Mouse (Mus musculus) embryonic facial prominence, embryonic 14.5 days (tissue): ENCODE measurements around the gene Anapc16. TPM values are rescaled to one million over a fixed set of nuclear protein-coding genes. Genes with fewer than 3 reads are reported as not detected.
A peak's percentile ranks its signal among the peaks of the same experiment; 100 is the strongest.

Experiments used
- ATAC-seq: fragments of 200-750 bp; cut with Nextera tagmentation; 2 replicates; pipeline ENCODE4 v1.8.0; 2017; ENCODE audit warnings: low read depth, moderate number of reproducible peaks, moderate TSS enrichment
- DNase-seq: peaks from one replicate; pipeline ENCODE4 v3.0.0-alpha.2; 2015; ENCODE audit warnings: low spot score
- H3K27ac ChIP-seq: fragments of 300-500 bp; sonication (generic); replicated peaks from 2 replicates; pipeline ENCODE4 v1.5.1; 2014; ENCODE audit warnings: low read depth, mild to moderate bottlenecking, low read length, moderate library complexity
- H3K27me3 ChIP-seq: fragments of 300-500 bp; sonication (generic); replicated peaks from 2 replicates; pipeline ENCODE4 v1.6.1; 2014; ENCODE audit warnings: low read length; ENCODE audit not compliant: control insufficient read depth, insufficient read depth
- H3K36me3 ChIP-seq: fragments of 300-500 bp; sonication (generic); 2 replicates; pipeline ENCODE4 v1.6.1; 2014; ENCODE audit warnings: low read length, mixed read lengths; ENCODE audit not compliant: control insufficient read depth, insufficient read depth
- H3K4me1 ChIP-seq: fragments of 300-500 bp; sonication (generic); 2 replicates; pipeline ENCODE4 v1.6.1; 2014; ENCODE audit warnings: antibody characterized with exemption, low read length; ENCODE audit not compliant: control insufficient read depth, insufficient read depth
- H3K4me2 ChIP-seq: fragments of 300-500 bp; sonication (generic); 2 replicates; pipeline ENCODE4 v1.6.1; 2014; ENCODE audit warnings: low read depth, mild to moderate bottlenecking, low read length, moderate library complexity, mixed read lengths
- H3K4me3 ChIP-seq: fragments of 300-500 bp; sonication (generic); 2 replicates; pipeline ENCODE4 v1.5.1; 2014; ENCODE audit warnings: low read depth, mild to moderate bottlenecking, low read length
- H3K9ac ChIP-seq: fragments of 300-500 bp; sonication (generic); 2 replicates; pipeline ENCODE4 v1.6.1; 2014; ENCODE audit warnings: low read depth, mild to moderate bottlenecking, low read length, moderate library complexity, mixed read lengths
- H3K9me3 ChIP-seq: fragments of 300-500 bp; sonication (generic); 2 replicates; pipeline ENCODE4 v1.6.1; 2016; ENCODE audit warnings: low read length; ENCODE audit not compliant: control insufficient read depth
- WGBS: fragments of 180-500 bp; shearing (Covaris S2); extraction: QIAGEN DNeasy Blood & Tissue Kit; methylation state at CpG from one replicate; pipeline ENCODE4 v1.1.7; 2014; 5-methylcytosine and 5-hydroxymethylcytosine counted together
- polyA plus RNA-seq: library from polyadenylated mRNA; unstranded; fragments of >200 nt; fragmentation: Nextera tagmentation; extraction: Ambion mirVana; gene quantifications from 2 replicates; pipeline ENCODE4 v1.2.1, GENCODE M21; 2014

Anapc16 gene
- polyA plus RNA-seq, 1 experiment from 2014 or later, result 96.2 TPM

GRCm38 (mm10) chr10:59972999-59973398, 29.9 kb downstream of the Anapc16 start:
- Histone ChIP-seq H3K27ac (no peak overlapping the region), H3K36me3 (no peaks in the 10 kb centered on the region), H3K4me2 (no peak overlapping the region), H3K27me3 (no peaks in the 10 kb centered on the region), H3K4me1 (peaks cover 38% of the 10 kb centered on the region), H3K4me3 (no peak overlapping the region), H3K9ac (no peak overlapping the region), H3K9me3 (no peaks in the 10 kb centered on the region)
- DNase-seq (no peak), ATAC-seq (no peak)
- WGBS, result 72% methylated on average over 6 of the region's 6 CpGs

- 70% methylated on average over 2 of the region's 2 CpGs for WGBS
Observed at GRCm38 (mm10) chr10:59972534-59972933, 30.4 kb downstream of the Anapc16 start.

GRCm38 (mm10) chr10:59971813-59972212, 31.1 kb downstream of the Anapc16 start:
- no peaks in the 10 kb centered on the region for H3K36me3 ChIP-seq
- no peaks in the 10 kb centered on the region for H3K27me3 ChIP-seq
- no peak overlapping the region for H3K27ac ChIP-seq
- no peak overlapping the region for H3K4me3 ChIP-seq
- ATAC-seq (no peak), DNase-seq (no peak)
- H3K4me2 ChIP-seq, result no peak overlapping the region
- H3K9me3 ChIP-seq, result no peaks in the 10 kb centered on the region
- no peak overlapping the region for H3K9ac ChIP-seq
- WGBS, result 90% methylated on average over 8 of the region's 8 CpGs
- H3K4me1 ChIP-seq, result peaks cover 35% of the 10 kb centered on the region

More at GRCm38 (mm10) chr10:59972534-59972933, 30.4 kb downstream of the Anapc16 start:
- H3K9me3 ChIP-seq, result no peaks in the 10 kb centered on the region
- DNase-seq (no peak), ATAC-seq (no peak)
- H3K9ac ChIP-seq, result no peak overlapping the region
- peaks cover 36% of the 10 kb centered on the region for H3K4me1 ChIP-seq
- H3K27ac ChIP-seq, result no peak overlapping the region
- H3K36me3 ChIP-seq, result no peaks in the 10 kb centered on the region
- H3K27me3 ChIP-seq, result no peaks in the 10 kb centered on the region
- no peak overlapping the region for H3K4me2 ChIP-seq
- no peak overlapping the region for H3K4me3 ChIP-seq

GRCm38 (mm10) chr10:59970450-59971062, 32.4 kb downstream of the Anapc16 start:
- 15% methylated on average over 6 of the region's 6 CpGs for WGBS
- Histone ChIP-seq H3K36me3 (no peaks in the 10 kb centered on the region), H3K27me3 (no peaks in the 10 kb centered on the region), H3K9ac (peak overlapping the region; percentile 81), H3K4me1 (peaks cover 46% of the 10 kb centered on the region), H3K4me3 (peak overlapping the region; percentile 53), H3K9me3 (no peaks in the 10 kb centered on the region), H3K4me2 (peak overlapping the region; percentile 70), H3K27ac (peak overlapping the region; percentile 88)
- ATAC-seq (peak; percentile 3; the same call in 1 of the 2 replicates), DNase-seq (peak; percentile 65)

- Histone ChIP-seq H3K9ac (peak overlapping the region; percentile 81), H3K4me2 (peak overlapping the region; percentile 70), H3K4me3 (peak overlapping the region; percentile 53), H3K27ac (peak overlapping the region; percentile 88), H3K9me3 (no peaks in the 10 kb centered on the region), H3K4me1 (peaks cover 52% of the 10 kb centered on the region), H3K36me3 (no peaks in the 10 kb centered on the region), H3K27me3 (no peaks in the 10 kb centered on the region)
- ATAC-seq (peak; percentile 62), DNase-seq (peak; percentile 86)
- WGBS, result 1% methylated on average over 24 of the region's 25 CpGs
Observed at GRCm38 (mm10) chr10:59969821-59970449, 33.0 kb downstream of the Anapc16 start.

GRCm38 (mm10) chr10:59967309-59967942, 35.5 kb downstream of the Anapc16 start:
- H3K27me3 ChIP-seq, result no peaks in the 10 kb centered on the region
- no peak overlapping the region for H3K27ac ChIP-seq
- no peak for ATAC-seq
- peaks cover 46% of the 10 kb centered on the region for H3K4me1 ChIP-seq
- DNase-seq, result no peak
- H3K9me3 ChIP-seq, result no peaks in the 10 kb centered on the region
- H3K9ac ChIP-seq, result no peak overlapping the region
- H3K36me3 ChIP-seq, result no peaks in the 10 kb centered on the region
- 75% methylated on average over 6 of the region's 6 CpGs for WGBS
- no peak overlapping the region for H3K4me2 ChIP-seq
- no peak overlapping the region for H3K4me3 ChIP-seq

- H3K27me3 ChIP-seq, result no peaks in the 10 kb centered on the region
- no peak overlapping the region for H3K4me3 ChIP-seq
- H3K9ac ChIP-seq, result no peak overlapping the region
- no peak for ATAC-seq
- H3K4me1 ChIP-seq, result peaks cover 46% of the 10 kb centered on the region
- H3K4me2 ChIP-seq, result no peak overlapping the region
- no peaks in the 10 kb centered on the region for H3K36me3 ChIP-seq
- WGBS, result 88% methylated on average over 6 of the region's 6 CpGs
- H3K27ac ChIP-seq, result peak overlapping the region; percentile 98
- DNase-seq, result no peak
- no peaks in the 10 kb centered on the region for H3K9me3 ChIP-seq
Observed at GRCm38 (mm10) chr10:59966743-59967142, 36.2 kb downstream of the Anapc16 start.

GRCm38 (mm10) chr10:59965788-59966187, 37.1 kb downstream of the Anapc16 start:
- Histone ChIP-seq H3K4me2 (peak overlapping the region; percentile 46), H3K9ac (peak overlapping the region; percentile 56; the same call in 1 of the 2 replicates), H3K4me3 (no peak overlapping the region), H3K9me3 (no peaks in the 10 kb centered on the region), H3K27me3 (no peaks in the 10 kb centered on the region), H3K27ac (peak overlapping the region; percentile 98), H3K36me3 (no peaks in the 10 kb centered on the region), H3K4me1 (peaks cover 41% of the 10 kb centered on the region)
- ATAC-seq (peak; percentile 60), DNase-seq (peak; percentile 93)
- WGBS, result 22% methylated on average over 8 of the region's 8 CpGs
